Mouse (Mus musculus): Measurements from ENCODE around the gene Cyp2d22. TPM values are rescaled to one million over a fixed set of nuclear protein-coding genes. Genes with fewer than 3 reads are reported as not detected.
A peak's percentile ranks its signal among the peaks of the same experiment; 100 is the strongest.
"Not testable (repeated sequence)": the region's sequence is repeated elsewhere in the genome, so short reads cannot be mapped to it uniquely, and the experiment has no call there.

Gene Cyp2d22
- 10 to 100 TPM in 3 of 4 experiments, 1 to 10 TPM in 1; 7.2 to 14.5 (median 11.5) TPM for total RNA-seq (2022)

DNA sequence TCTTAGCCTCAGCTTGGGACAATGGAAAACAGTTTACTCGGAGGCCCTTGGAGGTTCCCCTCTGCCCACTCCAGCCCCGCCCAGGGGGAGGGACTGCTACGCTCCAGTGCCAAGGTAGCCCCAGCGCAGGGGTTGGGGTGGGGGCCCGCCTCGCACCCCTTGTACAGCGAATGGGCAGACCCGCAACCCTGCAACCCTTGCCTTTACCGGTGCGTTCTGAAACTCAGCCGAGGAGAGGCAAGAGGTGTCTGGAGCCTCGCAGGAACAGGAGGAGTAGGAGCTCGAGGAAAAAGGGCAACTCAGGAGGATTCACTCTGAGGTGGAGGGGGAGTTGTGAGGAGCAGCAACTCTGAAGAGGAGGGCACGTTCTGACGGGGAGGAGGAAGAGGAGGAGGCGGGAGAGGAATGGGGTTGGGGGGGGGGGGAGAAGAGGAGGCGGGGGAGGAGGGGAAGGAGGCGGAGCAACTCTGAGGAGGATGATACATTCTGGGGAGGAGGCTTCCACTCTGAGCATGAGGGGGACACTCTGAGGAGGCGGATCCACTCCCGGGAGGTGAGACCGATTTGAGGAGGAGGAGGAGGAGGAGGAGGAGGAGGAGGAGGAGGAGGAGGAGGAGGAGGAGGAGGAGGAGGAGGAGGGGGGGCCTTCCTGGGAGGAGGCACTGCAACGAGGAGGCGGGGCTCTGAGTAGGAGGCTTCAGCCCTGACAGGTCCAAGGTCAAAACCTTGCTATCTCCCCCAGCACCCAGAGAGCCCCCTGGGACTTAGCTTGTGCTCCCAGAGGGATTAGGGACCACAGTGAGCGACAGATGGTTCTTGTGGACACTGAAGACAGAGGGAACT lies at the start of gene Cyp2d22:
Cyp2d22 (minus strand) TSS at position 390 of the 843 bp plus-strand sequence.
- peak; percentile 32 to 57 for DNase-seq (ENCODE audit: low spot score in 2 of 2)

DNA sequence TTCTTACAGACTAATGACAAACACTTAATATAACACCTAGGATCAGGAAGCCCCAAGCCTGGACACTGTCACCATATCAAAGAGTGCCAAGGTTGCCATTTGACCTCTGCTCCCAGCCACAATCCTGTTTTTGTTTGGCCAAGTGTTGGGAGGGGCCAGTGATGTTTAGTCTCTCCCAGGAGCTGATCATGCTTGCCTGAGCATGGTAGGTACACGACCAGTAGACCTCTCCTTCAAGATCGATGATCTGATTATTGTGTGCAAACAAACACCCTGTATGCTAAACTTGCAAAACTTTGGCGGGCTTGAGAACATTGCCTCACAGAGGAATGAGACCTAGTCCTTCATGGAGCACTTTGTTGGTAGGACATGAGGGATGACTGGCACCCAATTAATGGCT lies 43.4 kb upstream of the Cyp2d22 start:
- no peak for DNase-seq (ENCODE audit: low spot score in 2 of 2)

DNA sequence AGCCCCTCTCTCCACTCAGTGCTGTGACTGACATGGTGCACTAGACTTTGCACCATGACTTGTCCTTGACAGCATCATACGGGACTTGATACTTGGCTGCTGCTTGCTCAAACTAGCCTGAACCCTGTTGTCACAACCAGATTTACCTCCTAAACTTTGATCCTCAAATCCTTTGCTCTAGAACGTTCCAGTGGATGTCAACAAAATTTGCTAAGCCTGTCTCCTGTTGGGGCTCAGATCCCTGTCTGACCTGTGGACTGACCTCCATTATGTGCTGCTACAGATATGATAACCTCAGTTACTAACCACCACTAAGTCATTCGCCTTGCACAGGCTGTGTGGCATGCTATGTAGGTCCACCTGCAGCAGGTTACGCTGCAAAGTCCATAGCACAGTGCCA lies 42.9 kb upstream of the Cyp2d22 start:
- DNase-seq (ENCODE audit: low spot score in 2 of 2): no peak

DNA sequence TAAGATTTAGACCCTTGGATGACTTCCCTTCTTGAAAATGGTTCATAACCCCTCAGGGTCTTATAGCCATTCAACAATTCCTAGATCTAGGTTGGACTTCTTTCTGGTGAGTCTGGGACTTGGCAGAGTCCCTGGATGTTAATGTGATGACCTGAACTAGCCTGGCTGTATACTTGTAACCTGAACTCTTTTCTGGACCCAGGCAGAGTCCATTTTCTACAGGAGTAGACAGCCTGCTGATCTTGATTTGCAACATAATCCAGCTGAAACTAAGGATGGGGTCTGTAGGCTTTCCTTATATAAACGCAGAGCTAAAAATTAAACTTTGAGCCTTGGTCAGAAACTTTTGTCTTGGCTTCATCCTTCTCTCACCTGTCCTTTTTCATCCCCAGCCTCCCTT lies 38.6 kb upstream of the Cyp2d22 start:
- DNase-seq (ENCODE audit: low spot score in 2 of 2): no peak

DNA sequence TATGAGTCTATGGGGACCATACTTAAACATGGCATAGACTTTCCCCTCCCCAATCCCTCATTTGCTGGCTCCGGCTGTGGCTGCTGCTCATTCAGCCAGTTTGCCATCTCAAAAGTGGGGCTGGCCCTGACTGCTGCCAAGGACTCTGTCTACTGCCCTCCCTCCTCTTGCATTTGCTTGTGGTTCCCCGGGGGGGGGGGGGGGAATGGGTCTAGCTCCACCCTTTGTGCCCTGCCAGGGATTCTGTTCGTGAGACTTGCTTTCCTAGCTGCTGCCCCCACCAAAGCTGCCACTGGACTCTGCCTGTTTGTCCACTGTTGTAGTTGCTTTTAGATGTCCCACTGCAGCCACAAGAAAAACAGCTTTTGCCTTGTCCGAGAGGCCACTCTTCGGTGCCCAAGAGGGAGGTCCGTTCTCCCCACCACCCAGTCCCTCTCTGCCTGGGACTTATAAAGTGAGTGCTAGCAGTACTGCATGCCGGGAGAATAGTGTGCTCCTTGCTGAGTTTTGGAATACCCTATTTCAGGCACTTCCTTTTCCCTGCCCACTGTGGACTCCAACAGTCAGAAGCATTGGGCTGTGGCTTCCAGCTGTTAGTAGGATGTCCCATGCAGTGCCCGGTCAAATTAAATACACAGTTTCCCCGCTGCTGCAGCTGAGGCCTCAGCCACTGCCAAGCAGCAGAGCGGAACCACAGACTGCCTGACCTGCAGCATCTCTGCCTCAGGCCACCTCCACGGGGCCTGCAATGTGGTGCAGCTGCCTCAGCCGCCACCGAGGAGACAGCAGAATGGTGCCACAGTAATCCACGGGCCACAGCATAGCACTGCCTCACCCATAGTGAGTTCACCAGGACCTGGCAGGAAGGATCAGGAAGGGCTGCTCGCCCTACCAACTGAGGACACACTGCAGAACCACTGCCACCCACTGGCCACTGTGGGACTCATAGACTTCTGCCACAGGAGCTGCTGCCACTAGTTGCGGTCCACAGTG lies 37.0 kb upstream of the Cyp2d22 start:
- peak; percentile 79 to 84 for DNase-seq (ENCODE audit: low spot score in 2 of 2)

DNA sequence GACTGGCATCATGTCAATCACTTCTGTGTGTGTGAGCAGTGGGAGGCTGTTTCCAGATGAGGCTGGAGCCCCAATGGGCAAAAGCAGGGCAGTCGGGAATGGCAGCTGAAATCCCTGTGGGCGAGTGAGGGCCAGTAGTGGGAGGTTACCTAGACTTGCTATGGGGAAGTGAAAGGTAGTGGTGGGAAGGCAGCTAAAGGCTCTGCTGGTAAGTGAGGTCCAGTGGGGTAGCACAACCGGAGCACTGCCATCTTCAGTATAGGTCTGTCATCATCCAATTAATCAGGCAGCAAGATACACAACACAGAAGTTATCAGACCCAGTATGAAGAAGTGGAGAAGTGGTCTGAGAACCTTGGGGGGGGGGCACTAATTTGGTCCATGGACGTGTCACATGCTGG lies 27.5 kb upstream of the Cyp2d22 start:
- DNase-seq (ENCODE audit: low spot score in 2 of 2): no peak

DNA sequence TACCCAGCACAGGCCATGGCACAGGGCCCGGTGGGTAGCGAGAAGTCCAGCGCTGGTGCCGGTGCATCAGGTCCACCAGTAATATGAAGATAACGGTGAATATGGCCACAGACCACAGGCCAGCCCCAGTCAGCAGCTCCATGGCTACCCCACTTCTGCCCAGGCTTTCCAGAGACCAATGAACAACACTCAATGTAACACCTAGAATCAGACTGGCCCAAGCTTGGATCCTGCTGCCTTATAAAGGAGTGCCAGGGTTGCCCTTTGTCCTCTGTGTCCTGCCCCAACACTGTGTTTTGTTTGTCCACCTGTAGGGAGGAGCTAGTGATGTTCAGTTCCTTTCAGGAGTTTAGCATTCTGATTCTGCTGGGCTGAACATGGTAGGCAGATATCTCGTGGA lies 26.9 kb upstream of the Cyp2d22 start, which contains the start of gene Cyp2d10:
Cyp2d10 (minus strand) TSS at position 215 of the 400 bp plus-strand sequence.
- no peak for DNase-seq (ENCODE audit: low spot score in 2 of 2)

DNA sequence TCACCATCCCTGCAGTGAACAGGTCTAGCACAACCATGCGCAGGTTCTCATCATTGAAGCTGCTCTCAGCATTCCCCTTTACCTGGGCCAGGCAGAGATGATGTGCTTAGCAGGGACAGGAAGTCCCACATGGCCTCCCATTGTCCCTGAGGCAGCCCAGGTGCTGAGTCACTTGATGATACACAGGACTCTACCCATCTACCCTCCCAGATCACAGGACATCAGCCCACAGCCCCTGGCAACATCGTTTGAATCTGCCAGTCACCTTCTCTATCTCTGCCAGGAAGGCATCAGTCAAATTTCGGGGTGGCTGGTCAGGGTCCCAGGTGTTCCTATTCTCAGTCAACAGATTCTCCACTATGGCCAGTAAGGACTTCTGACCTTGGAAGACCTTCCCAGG lies 24.1 kb upstream of the Cyp2d22 start:
- DNase-seq (ENCODE audit: low spot score in 2 of 2): no peak

DNA sequence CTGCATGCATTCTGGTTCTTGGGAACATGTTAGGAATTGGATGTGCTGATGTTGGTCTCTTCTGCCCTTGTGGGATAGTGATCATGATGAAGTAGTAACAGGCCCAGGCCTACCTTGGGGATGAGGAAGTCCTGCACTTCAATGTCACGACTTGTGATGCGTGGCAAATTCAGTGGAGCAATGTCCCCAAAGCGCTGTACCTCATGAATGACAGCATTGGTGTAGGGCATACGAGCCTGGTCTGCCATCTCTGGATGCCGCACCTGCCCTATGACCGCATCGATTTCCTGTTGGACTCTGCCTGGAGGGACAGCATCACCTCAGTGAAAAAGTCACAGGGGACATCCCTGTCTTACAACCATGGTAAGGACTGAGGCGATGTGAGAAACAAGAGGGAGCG lies 23.5 kb upstream of the Cyp2d22 start:
- DNase-seq (ENCODE audit: low spot score in 2 of 2): no peak

DNA sequence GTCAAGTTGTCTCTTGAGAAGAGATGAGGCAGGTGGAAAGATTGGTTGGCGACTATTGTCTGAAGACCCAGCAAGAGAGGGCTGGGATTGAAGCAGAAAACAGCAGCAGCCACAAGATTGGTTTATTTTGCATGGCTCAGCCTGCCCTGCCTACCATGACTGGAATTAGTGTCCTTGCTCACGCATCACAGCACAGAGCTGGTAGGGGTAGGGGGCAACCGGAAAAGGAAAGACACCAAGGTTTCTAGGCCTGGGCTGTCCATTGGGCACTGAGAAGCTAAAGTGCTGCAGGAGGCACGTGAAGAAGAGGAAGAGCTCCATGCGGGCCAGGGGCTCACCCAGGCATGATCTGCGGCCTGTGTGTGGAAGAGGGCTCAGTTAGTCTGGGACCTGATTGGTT lies 22.7 kb upstream of the Cyp2d22 start:
- DNase-seq (ENCODE audit: low spot score in 2 of 2): no peak

DNA sequence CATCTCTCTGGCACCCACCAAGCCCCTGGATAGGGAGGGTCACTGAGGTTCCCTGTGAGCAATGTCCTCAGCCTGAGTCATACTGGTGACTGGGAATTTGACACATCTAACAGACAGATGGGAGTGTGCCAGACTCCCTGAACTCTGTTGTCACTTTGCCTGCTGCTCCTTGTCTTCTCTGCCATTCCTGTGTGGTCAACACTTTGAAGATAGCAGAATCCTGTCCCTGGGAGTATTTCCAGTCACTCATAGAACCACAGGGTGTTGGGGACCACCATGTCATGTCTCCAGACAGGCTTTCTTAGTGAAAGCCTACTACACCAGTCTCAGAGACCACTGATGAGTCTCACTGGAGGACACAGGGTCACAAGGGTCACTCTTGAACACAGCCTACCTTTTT lies 22.0 kb upstream of the Cyp2d22 start:
- DNase-seq (ENCODE audit: low spot score in 2 of 2): no peak

DNA sequence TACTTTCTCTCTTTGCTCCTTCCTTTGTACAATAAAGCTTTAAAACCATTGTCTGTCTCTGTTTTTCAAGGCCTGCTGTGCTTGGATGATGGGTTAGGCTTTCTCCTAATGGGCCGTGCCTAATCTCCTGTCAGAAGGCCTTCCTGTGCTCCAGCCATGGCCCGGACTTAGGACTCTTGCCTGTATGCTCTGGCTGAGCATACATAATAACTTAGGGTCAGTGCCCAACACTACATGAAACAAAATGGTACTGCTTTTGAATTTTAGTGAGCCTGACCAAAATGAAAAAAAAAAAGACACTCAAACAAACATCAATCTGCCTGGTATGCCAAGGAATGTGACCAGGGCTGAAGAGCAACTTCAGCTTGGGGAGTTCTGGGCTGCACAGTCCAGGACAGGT lies 21.5 kb upstream of the Cyp2d22 start:
- no peak for DNase-seq (ENCODE audit: low spot score in 2 of 2)

DNA sequence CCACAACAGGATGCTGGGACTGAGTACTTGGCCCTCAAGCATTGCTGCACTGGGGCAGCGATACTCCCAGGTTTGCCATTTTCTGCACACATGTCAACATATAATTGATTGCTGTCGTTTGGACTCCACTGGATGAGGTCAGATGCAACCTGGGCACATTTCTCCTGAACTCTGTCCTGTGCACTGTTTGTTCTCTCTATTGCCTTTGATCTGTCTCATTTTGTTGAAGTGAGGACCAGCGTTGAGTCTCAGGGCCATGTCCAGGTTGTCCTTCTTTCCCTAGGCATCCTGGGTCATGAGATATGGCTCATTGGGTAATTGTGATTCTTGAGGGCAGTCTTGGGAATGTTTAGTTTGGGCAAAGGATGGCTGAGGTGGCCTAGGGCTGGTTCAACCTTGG lies 15.9 kb upstream of the Cyp2d22 start:
- not testable (repeated sequence) for DNase-seq (ENCODE audit: low spot score in 2 of 2)

DNA sequence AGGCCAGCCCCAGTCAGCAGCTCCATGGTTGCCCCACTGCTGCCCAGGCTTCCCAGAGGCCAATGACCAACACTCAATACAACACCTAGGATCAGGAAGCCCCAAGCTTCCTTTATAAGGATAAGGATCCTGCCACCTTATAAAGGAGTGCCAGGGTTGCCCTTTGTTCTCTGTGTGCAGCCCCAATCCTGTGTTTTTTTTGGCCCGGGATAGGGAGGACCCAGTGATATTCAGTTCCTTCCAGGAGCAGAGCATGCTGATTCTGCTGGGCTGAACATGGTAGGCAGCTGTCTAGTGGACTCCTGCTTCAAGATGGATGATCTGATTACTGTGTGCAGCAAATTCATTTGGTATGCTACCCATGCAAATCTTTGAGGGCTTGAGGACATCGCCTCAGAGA lies 13.9 kb upstream of the Cyp2d22 start, which contains the start of gene Cyp2d11:
Cyp2d11 (minus strand) TSS at position 101 of the 400 bp plus-strand sequence.
- DNase-seq (ENCODE audit: low spot score in 2 of 2): not testable (repeated sequence)

DNA sequence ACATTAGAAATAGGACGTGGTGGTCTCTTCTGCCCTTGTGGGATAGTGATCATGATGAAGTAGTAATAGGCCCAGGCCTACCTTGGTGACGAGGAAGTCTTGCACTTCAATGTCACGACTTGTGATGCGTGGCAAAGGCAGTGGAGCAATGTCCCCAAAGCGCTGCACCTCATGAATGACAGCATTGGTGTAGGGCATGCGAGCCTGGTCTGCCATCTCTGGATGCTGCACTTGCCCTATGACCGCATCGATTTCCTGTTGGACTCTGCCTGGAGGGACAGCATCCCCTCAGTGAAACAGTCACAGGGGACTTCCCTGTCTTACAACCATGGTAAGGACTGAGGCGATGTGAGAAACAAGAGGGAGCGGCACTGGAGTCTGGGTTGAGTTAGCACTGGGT lies 9.9 kb upstream of the Cyp2d22 start:
- DNase-seq (ENCODE audit: low spot score in 2 of 2): not testable (repeated sequence)

DNA sequence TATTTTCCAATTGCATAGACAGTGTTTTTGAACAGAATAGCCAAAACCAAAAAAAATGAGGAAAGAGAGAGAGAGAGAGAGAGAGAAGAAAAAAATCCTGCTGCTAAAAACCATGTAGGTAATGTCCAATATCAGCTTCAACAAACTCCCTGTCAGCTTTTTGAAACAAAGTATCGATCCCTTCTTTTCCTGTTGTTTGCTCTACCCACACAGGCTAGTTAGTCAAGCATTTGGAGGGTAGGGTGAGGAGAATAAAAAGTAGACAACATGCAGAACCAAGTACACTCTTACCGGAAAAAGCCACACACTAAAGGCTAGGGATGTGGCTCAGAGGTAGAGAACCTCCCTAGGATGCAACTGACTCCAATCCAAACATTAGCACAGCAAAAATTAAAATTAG lies 5.7 kb upstream of the Cyp2d22 start:
- DNase-seq (ENCODE audit: low spot score in 2 of 2): no peak

DNA sequence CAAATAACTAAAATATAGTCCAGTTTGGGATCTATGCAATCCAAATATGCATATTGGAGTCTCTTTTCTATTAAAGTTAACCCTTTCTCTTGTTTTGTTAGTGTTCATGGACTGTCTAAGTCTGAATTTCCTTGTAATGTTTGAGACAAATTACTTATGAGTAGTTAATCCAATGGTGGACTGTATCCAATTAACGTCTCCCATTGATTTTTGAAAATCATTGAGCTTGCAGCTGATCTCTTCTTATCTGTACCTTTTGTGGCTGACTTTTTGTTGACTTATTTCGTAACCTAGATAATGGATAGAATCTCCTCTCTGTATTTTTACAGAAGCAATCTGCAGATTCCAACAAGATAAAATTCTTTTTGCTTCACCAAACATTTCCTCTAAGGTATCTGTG lies 2.4 kb upstream of the Cyp2d22 start:
- DNase-seq (ENCODE audit: low spot score in 2 of 2): no peak

DNA sequence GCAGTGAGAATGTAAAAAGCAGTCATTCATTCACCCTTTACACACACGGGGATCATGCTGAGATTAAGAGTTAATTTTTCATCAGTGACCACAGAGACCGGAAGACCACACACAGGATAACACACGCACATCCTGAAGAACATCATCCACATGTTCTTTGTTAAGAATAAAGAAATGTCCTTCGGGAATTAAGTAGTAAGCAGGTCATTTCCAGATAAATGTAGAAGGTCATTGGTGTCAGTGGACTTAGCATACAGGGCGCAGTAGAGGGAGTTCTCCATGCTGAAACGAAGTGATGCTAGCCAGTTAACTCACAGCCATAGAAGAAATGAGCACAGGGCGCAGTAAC lies 628 bp upstream of the Cyp2d22 start:
- DNase-seq (ENCODE audit: low spot score in 2 of 2): no peak

DNA sequence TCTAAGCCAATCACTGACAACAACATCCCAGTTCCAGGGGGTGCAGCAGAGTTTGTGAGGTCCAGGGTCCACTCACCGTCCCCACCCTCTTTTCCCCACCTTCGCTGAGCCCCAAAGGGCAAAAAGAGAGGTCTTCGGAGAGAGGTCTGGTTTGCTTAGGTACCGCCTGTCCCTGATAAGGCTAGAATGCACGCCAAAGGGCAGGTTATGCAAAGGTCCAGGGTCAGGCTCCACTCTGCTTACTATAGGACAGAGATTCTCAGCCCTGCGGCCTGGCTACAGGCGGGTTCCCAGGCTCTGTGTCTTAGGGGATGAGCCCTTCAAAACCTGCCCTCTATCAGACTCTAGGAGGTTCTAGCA lies 569 bp downstream of the Cyp2d22 start:
- no peak for DNase-seq (ENCODE audit: low spot score in 2 of 2)

DNA sequence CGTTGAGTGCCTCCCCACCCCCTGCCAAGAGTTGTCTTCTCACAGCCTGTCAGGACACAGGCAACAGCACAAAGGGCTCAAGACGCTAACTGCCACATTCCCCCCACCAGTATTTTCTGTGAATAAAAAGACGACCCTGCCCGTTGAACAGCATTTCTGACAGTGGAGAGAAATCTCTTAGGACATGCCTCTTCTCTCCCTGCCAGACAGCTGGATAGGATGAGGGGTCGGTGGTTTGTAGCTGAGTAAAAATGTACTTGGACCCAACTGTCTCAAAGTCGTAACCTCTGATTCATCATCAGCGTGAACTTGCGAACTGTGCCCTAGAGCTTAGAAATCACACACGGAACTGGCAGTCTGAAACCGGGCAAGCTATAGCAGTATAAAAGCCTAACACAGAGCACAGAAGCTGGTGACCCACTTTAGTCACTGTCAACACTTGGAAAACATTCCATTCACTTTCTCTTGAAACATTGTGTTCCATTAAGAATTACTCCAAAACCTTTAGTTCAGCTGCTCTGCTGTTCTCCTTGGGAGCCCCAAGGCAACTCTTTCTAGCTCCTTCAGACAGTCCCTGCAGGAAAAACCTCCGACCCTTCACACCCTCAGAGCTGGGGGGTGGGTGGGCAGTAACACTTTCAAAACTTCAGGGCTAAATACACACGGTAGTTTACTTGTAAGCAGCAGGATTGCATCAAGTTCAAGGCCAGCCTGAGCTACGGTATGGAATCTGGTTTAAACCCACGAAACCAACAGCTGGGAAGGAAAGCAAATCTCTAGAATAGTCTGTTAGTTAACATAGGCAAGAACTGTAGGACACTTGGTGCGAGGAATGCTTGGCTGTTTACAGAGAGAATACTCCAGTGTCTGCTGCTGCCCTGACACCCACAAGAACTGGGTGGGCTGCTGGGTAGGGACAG lies 1.5 kb downstream of the Cyp2d22 start:
- no peak for DNase-seq (ENCODE audit: low spot score in 2 of 2)

DNA sequence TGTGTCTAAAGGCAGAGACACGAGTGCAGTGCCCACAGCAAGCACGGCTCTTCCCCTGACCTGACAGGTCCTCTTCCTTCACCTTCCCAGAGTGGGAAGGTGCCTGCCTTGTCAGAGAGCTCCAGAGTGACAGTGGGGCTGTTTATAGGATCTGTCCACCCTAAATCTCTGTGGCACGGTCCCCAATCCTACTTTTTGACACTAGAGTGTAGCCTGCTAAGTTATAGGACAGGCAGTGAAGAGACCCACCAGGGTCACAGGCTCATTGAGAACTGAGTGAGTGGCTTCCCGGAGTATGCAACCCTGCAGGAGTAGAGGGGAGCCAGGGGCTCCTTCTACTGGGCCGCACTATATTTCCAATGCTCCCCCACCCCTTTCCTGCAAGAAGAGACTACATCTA lies 2.4 kb downstream of the Cyp2d22 start:
- DNase-seq (ENCODE audit: low spot score in 2 of 2): no peak
